Mouse (Mus musculus): ENCODE results near the gene Nt5m.
A peak's percentile ranks its signal among the peaks of the same experiment; 100 is the strongest.

GRCm38 (mm10) chr11:59847891-59848884 is 8.9 kb downstream of the Nt5m start:
- TF ChIP-seq POLR2A (IDR thresholded peaks at IDR 0.05; ENCODE audit: low read depth, low read length) (peak; percentile 51), CTCF (IDR thresholded peaks at IDR 0.05; ENCODE audit: extremely low read depth, insufficient read length, insufficient replicate concordance, low read depth, low read length) (no peak)
